Mouse (Mus musculus) G1E (cell line): ENCODE results near the gene Myh14.

Experiments
- CTCF ChIP-seq: IDR thresholded peaks from 2 replicates; pipeline ENCODE4 v1.5.1; 2012; ENCODE audit warnings: low read depth, low read length, inconsistent platforms, mixed read lengths
- GATA1 ChIP-seq: IDR thresholded peaks from 2 replicates; pipeline ENCODE4 v1.6.1; 2012; ENCODE audit warnings: borderline replicate concordance, low read length, inconsistent platforms, mixed read lengths
- POLR2AphosphoS5 ChIP-seq: IDR thresholded peaks from 2 replicates; pipeline ENCODE4 v1.6.1; 2012; ENCODE audit warnings: low read depth, low read length, inconsistent platforms; ENCODE audit not compliant: insufficient replicate concordance
- TAL1 ChIP-seq: conservative IDR thresholded peaks from 2 replicates; pipeline ENCODE4 v1.6.1; 2012; ENCODE audit warnings: low read depth, low read length, inconsistent platforms, mixed read lengths

DNA sequence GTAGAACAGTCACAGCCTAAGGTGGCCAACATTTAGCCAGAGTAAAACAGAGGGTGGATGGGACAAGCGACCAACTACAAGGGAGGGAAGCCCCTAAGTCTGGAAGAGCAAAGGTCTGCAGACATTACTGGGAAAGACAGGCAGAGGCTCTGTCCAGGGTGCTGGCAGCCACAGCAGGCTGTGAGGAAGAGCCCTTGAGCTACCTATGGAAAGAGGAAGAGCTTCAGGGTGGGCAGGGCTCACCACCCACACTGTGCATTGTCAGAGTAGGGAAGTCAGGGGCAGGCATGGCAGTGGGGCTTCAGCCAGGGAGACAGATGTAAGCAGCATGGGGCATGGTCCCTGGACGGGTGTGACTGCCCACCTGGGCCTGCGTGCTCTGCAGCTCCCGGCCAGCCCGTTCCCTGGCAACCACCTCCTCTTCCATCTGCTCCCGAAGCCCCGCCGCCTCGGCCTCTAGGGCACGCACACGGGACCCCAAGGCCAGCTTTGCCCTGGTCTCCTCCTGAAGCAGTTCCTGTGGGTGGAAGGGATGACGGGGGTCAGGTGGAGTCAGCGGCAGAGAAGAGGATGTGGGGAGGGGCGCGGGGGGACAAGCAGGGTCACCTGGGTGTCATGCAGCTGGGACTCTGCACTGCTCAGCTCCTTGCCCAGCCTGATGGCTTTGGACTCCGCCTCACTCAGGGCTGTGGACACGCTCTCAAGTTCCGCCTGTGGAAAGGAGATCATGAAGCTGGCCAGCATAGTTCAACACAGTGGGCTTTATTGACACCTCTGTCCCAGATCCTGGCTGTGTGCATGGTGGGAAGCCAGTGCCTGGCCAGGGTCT, 46.7 kb downstream of the Myh14 start:
- TF ChIP-seq TAL1 = no peak
- no peak for TF ChIP-seq CTCF
- TF ChIP-seq GATA1 = no peak
- TF ChIP-seq POLR2AphosphoS5 = no peak
